Mouse (Mus musculus): ENCODE measurements around the gene Arl6ip1.
"Not testable (repeated sequence)": the region's sequence is repeated elsewhere in the genome, so short reads cannot be mapped to it uniquely, and the experiment has no call there.

Arl6ip1 gene

DNA sequence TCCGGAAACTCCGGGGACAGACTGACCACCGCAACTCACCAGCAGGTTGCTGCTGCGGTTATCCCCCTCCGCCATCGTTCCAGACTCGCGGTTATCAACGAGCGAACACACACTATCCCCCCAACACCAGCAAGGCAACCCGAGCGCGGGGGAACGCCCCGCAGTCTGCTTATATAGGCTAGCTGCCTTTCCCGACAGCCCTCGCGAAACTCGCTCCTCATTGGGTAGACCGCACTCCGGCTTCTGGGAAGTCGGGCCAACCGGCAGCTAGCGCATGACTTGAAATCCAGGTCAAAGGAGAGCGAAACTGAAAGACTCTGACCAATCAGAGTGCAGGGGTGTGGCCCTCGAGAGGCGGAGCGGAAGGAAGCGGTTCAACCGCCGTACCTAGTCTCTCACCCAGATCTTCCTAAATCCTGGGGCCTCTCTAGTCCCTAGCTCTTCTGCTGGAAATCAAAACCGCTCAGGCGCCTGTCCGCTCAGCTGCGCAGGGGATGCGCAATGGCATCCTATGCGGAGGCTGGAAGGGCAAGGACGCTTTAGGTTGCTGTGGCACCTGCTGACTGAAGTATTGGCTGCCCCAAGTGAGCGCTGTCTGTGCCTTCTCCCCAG lies at the start of gene Arl6ip1:
Arl6ip1 (minus strand) TSS at position 233 of the 612 bp plus-strand sequence.
- peak; percentile 97 for DNase-seq (ENCODE audit: low spot score)

DNA sequence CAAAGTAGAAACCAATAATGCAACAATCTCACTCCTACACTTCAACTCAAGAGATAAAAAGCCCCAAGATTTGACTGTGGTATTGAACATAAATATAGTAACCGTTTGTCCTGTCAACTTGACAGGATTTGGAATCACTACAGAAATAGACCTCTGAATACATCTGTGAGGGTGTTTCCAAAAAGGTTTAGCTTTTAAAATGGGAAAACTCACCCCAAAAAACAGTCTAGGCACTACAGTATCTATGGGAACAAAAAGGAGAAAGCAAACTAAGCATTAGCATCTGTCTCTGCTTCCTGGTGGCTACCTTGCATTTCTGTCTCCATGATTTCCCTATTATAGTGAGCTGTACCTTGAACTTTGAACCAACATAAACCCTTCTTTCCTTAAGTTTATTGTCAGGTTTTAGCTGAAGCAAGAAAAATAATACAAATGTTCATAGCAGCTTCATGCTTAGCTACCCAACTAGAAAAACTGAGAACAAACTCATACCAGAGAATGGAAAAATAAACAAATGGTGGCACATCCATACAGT lies 46.4 kb upstream of the Arl6ip1 start:
- DNase-seq (ENCODE audit: low spot score) = no peak

DNA sequence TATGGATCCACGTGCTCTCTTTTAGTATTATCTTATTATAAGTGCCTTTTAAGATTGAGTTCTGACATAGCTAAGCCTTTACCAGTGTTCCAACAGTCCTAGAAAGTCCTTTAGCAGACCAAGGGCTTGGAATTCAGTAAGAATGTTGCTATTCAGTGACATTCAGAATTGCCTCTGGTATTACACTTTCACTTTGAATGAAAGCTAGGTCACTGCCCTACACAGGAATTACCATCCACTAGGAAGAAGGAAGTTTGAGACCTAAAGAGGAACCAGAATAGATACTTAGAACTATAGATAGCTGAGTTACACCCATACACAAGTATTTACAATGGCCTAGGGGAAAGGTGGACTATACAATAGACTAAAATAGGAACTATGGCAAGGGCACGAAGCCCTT lies 40.7 kb upstream of the Arl6ip1 start:
- not testable (repeated sequence) for DNase-seq (ENCODE audit: low spot score)

DNA sequence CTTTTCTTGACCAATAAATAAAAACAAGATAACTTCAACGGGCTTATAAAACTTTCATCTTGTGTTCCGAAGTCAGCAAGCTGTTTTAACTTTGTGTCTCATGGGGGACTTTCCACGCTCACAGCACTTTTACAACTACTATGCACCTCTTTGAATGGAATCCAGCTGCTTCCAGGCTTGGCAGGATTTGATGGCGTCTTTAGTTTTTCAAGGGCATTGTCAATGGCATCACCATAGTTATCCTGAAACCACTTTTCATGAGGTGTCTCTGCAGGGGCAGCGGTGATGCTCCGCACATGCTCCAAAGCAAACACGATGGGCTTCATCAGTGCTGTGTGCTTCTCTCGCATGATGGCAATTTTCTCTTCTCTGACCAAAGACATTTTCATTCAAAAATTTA lies 33.5 kb upstream of the Arl6ip1 start:
- no peak for DNase-seq (ENCODE audit: low spot score)

DNA sequence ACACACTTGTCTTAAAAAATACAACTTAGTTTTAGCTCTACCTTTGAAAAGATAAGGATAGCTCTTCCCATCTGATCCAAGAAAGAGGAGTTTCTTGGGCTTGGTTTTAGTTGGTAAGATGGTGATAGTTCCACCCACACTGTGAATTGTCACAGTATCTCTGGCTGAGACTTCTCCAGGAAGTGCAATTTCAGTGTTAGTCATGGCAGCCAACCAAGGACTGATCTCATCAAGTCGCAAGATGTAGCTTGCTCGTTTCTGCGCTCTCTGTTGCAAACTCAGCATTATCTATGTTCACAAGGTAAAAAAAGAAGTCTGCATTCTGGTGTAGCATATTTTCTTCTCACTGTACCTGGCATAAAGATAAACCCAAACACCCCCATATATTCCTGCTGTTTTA lies 30.7 kb upstream of the Arl6ip1 start:
- no peak for DNase-seq (ENCODE audit: low spot score)

DNA sequence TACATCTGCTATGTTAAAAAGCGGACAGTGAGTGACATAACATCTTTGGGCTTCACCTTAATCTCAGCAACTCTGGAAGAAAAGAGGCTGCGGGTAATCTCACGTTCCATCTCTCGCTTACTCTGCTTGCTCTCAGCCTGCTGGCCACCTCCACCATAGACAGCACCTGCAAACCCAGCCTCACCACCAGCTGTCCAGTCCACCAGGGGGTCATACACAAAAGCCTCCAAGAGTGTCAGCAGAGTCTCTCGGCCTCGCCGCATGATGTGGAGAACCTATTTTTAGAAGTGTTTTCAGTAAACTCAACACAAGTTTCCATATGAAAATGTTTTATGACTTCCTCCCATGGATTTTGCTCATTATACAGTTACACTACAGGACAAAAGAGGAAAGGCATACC lies 27.0 kb upstream of the Arl6ip1 start:
- DNase-seq (ENCODE audit: low spot score) = no peak

DNA sequence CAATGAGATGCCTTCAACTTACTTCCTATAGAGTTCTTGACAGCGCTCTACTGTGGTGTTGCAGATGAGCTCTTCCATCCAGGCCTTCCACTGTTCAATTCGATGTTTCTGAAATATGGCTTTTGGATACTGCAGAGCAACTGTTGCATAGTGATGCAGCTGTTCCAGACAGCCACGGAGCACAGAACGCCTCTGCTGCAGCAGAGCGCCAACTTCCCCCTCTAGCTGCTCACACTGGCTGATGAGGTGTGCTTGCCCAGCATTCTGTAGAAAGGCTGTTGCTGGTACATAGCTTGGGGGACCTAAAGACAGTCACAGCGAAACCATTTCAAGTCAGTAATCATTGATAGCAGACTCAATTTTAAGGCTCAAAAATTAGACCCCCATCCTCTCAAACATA lies 24.7 kb upstream of the Arl6ip1 start:
- no peak for DNase-seq (ENCODE audit: low spot score)

DNA sequence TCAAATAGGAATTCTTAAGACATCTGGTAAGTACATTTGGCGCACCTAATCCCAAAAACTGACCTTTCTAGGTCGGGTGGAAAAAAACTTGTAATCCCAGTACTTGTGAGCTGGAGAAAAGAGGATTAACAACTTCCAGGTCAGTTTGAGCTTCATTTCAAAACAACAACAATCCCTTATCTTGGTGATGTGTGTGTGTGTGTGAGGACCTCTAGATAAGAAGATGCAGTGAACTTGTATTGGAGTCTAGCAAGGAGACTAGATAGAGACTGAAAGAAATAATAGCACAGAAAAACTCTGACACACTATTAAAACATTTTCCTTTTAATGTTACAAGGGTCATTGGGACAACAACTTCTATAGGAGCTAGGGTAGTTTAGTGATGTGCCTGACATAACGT lies 14.1 kb upstream of the Arl6ip1 start:
- DNase-seq (ENCODE audit: low spot score) = no peak

DNA sequence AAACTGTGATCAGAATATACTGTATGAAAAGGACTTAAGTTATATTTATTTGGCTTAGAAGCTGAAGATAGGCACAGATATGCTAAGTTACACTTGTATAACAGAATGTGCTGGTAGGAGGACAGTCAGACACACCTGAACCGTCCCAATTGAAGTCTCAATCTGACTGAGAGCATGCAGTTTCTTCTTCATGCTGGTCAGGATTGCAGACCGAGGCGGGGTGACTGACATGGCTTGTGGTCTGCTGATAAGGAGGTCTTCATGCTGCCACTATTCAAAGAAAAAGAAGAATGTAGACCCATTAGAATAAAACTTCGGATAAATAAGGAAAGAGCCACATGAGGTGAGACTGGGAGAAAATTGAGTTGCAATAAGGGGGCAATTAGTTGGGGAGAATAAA lies 13.7 kb upstream of the Arl6ip1 start:
- DNase-seq (ENCODE audit: low spot score) = no peak

DNA sequence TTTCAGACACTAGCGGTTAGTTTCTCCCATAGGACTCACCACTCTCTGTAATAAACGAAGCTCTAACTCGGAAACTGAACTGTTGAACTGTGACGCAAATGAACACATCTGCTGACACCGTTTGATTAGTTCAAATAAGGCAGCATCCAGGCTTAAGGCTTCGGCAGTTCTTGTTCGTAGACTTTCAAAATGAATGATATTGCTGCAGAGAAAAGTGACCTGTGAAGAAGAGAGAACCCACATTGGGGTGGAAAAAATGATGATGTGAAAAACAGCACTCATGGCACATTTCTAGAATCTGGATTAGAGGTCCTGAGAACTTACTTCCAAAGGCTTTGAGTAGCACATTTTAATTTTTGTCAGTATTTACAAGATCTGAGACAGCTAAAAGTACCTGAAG lies 11.8 kb upstream of the Arl6ip1 start:
- DNase-seq (ENCODE audit: low spot score) = no peak

DNA sequence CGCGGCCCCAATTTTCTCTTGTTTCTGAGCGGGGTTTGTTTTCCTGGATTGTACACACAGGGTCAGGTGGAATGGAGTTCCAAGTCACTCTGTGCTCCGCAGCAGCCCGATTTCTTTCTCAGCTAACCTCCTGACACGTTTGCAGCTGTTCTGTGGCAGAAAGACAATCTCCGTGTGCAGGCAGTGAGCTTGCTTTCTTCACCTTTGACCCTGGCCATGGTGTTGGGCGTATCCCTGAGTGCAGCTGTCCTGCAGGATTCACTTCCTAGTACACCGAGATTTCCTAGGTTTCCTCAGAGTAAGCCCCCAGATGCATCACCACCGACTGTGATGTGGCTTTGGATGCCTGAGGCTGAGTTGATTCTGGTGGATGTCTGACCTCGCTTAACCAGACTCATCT lies 5.7 kb upstream of the Arl6ip1 start:
- DNase-seq (ENCODE audit: low spot score) = no peak

DNA sequence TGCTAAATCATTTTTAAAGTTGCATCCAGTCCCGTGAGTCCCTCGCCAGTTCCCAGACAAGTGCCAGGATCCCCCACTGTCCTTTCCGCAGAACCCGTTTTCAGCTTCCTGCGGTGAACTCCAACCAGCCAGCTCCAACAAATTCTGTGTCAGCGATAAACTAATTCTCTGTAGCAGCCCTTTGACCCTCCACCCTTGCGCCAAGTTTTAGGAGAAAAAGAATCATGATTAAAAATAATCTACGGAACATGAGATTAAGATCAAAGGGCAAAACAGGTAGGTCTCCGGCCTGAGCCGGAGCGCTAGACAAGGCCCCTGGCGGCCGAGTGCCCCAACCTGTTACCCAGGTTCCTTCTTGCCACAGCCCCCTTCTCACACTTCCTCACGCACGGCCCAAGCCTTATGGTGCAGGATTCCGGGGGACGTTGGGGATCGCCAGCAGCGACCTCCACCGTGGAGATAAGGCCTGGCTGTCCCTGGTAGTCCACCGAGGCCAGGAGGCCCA lies 485 bp downstream of the Arl6ip1 start:
- peak; percentile 36 for DNase-seq (ENCODE audit: low spot score)

DNA sequence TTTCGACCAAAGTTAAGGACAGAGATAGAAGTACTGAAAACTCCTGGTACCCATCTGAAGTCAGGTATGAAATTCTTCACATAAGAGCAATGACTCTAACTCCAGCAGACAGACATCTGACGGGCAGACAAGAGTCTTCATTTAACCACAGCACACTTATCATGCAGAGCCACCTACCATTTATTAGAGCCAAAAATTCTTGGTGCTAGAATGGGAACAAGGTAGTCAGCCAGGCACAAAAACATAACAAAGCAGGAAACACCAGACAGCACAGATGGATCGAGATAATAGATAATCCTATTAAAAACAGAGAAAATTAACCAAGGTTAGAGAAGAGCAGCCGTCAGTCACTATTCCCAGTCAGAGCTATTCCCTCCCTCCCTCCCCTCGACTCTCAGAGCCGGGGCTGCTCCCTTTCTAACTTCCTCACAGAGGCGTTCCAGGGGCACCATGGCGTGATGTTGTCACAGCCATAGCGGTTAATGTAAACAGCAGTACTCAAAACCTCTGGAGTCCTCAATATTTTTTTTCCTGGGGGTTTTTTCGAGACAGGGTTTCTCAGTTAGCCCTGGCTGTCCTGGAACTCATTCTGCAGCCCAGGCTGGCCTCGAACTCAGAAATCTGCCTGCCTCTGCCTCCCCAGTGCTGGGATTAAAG lies 3.1 kb downstream of the Arl6ip1 start:
- DNase-seq (ENCODE audit: low spot score) = no peak

DNA sequence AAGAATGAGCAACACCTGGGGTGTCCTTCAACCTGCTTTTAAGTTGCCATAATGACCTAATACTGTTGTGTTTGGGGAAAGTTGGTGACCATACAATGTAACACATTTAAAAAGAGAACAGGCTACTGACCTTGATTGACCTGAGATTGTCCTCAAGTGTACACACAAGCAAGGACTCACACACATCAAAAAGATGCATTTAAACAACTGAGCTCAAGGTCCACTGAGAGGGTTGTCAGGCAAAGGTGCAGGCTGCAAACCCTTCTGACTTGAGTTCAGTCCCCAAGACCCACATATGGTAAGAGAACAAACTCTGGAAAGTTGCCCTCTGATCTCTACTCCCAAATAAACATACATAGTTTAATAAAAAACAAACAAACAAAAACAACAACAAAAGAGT lies 3.7 kb downstream of the Arl6ip1 start:
- no peak for DNase-seq (ENCODE audit: low spot score)

DNA sequence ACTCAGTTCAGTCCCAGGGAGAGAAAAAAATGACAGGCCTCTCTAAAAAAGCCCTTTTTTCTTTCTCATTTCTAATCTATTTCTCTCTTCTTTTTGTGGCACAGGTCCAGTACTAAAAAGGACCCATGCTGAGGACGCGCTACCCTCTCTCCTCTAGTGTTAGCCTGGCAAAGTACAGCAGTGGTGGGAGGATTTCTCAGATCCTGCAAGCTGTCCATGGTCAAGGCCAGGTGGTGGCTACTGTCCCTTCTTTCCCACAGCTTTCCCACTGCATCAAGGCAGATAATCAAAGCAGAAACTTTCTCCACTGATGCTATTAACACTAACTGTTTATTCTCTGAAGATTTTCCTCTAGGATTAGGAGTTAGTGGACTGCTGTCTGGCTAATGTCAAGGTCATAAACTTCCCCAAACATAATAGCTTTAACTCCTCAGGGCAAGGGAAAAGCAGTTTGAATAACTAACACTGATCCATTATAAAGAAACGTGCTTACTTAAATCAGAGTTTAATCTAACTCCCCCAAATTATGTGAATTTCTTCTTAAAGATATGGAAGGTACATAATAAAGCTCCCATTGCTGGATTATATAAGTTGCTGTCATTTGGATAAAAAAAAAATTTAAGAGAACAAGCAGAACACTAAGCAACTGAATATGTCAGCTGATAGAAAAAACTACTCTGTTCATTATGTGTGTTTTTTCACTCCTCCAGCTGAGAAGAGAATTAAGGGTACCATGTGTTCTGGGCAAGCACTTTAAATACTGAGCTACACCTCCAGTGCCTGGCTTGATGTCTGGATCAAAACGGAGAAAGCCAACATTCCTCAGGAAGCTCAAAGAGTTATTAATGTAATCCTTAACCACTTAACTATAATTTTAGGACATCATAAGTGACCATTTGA lies 5.7 kb downstream of the Arl6ip1 start:
- no peak for DNase-seq (ENCODE audit: low spot score)

DNA sequence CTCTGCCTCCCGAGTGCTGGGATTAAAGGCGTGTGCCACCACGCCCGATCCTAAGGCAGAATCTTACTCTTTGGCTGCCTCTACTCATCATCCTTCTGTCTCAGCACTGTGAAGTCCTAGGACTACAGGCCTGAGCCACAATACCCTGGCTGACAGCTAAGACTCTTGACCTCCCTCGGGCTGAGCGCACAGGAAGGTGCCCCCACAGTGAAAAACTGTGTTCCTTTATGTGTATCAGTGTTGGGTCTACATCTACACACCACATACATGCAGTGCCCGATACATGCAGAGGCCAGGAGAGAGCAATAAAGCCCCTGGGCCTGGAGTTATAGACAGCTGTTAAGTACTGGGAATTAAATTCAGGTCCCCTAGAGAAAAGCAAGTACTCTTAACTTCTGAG lies 7.2 kb downstream of the Arl6ip1 start:
- no peak for DNase-seq (ENCODE audit: low spot score)

DNA sequence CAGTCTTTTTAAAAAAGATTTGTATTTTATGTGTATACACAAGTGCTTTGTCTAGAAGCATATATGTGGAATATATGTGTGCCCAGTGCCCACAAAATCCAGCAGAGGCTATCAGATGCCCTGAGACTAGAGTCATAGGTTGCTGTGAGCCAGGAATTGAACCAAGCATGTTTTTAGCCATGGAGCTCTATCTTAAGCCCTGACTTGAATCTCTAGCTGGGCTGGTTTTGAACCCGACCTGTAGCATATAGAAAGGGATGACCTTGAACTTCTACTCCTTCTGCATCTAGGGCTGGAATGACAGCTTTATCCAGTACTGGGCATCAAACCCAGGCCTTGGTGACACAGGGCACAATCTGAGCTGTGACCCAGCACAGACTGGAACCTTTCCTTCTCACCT lies 8.8 kb downstream of the Arl6ip1 start:
- DNase-seq (ENCODE audit: low spot score) = no peak

DNA sequence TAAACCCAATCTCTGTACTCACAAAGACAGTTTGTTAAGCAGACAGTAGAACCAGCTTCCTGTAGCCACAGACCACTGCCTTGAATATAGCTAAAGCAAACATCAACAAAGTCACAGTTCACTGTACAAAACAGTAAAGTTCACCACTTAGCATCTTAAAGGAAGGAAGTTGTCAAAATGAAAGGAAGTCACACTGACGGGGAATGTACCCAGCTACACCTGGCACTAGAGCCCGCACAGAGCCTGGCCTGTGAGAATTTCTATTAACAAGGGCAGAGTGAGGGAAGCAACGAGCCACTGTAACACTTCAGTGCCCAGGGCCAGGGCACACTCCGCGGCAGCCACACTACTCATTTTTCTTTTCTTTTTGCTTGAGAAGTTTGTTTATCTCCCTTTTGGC lies 9.5 kb downstream of the Arl6ip1 start:
- DNase-seq (ENCODE audit: low spot score) = no peak

DNA sequence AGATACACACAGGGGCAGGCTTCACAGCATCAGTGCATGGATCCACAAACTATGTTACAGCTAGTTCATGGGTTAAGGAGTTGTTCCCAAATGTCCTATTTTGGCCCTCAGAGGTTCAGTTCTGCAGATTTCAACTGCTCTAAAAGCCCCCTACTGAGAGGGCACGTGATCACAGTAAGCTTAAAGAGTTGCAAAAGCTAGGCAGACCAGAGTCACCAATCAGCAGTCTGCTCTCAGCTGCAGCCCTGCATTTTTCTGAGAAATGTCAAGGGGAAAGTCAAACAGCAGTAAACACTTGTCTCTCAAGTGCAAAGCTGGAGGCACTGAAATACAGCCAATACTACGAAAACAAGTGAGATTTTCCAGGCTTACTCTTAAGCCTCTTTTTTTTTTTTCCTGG lies 10.3 kb downstream of the Arl6ip1 start:
- no peak for DNase-seq (ENCODE audit: low spot score)

DNA sequence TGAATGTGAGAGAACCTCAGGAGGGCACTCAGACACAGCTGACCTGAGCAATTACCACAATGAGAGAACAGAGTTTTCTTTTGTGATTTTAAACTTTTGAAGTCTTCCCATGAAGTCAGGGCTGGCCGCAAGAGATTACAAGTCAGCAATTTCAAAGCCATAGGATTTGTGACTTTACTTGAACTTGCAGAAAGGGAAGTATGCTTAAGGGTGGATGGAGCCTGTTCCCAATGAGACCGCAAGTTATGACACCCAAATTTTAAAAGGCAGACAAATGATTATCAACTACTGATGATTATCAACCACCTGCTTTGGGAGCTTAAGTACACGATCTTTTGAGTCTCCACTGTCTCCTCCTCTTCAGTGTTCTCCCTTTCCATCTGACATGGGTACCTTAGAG lies 11.0 kb downstream of the Arl6ip1 start:
- DNase-seq (ENCODE audit: low spot score) = no peak

DNA sequence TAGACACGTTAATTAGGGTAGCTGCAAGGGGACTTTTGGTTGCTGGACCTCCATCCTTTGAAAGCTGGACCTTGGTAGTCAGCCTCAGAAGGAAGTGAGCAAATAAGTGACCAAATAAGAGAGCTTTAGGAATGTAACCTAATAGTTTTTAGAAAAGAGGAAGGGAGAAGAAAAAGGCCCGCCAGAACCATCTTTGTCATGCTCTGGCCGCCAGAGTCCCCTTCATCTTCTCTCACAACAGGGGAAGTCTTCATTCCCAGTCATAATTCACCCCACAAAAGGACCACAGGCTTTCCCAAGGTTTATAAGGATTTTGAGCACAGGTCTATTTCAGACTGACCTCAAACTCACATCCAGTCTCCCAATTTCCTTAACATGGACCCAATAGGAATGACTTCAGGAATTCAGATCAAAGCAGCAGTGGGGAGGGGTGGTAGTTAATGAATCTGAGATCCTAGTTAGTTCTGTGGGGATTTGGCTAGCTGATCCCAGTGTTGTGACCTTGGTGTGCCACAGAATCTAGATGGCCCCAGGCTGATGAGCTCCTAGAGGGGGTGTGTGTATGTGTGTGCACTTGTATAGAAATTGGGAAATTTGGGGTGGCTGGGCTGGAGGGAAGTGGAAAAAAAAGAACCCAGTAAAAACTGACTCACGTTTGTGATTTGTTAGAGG lies 11.8 kb downstream of the Arl6ip1 start:
- DNase-seq (ENCODE audit: low spot score) = no peak

Measured in retina, embryonic 14.5 days (tissue).